Mouse (Mus musculus) kidney, adult 2 months (tissue): ENCODE measurements at regions not wholly inside any gene's neighbourhood (a gene's known extent, or its start where the extent isn't known, plus 50 kb on each side); places are given as distances from the start of the nearest gene placed in this dataset.

Experiments
- DNase-seq: peaks from one replicate; pipeline ENCODE4 v3.0.0; 2021
- H3K27ac ChIP-seq: fragments of 200-500 bp; 2 replicates; pipeline ENCODE4 v1.5.1; 2012; ENCODE audit warnings: low read depth, low read length, control low read depth, inconsistent platforms; ENCODE audit not compliant: insufficient read depth
- H3K27me3 ChIP-seq: fragments of 200-500 bp; replicated peaks from 2 replicates; pipeline ENCODE4 v1.6.1; 2012; ENCODE audit warnings: mild to moderate bottlenecking, moderate library complexity, low read length, inconsistent platforms; ENCODE audit not compliant: control insufficient read depth, insufficient read depth
- H3K36me3 ChIP-seq: fragments of 200-500 bp; 2 replicates; pipeline ENCODE4 v1.6.1; 2012; ENCODE audit warnings: mild to moderate bottlenecking, moderate library complexity, low read length, inconsistent platforms; ENCODE audit not compliant: control insufficient read depth, insufficient read depth
- H3K4me1 ChIP-seq: fragments of 200-500 bp; 2 replicates; pipeline ENCODE4 v1.6.1; 2011; ENCODE audit warnings: low read length; ENCODE audit not compliant: control insufficient read depth, insufficient read depth
- H3K4me3 ChIP-seq: fragments of 200-500 bp; 2 replicates; pipeline ENCODE4 v1.5.1; 2011; ENCODE audit warnings: mild to moderate bottlenecking, low read depth, low read length, control low read depth; ENCODE audit not compliant: insufficient read depth
- CTCF ChIP-seq: fragments of 200-500 bp; conservative IDR thresholded peaks from 2 replicates; pipeline ENCODE4 v1.5.1; 2011; ENCODE audit warnings: low read depth, mild to moderate bottlenecking, control low read depth, low read length, moderate library complexity, mixed read lengths; ENCODE audit not compliant: insufficient read depth, insufficient read length
- POLR2A ChIP-seq: fragments of 200-500 bp; IDR thresholded peaks from one replicate; pipeline ENCODE4 v1.6.1; 2011; ENCODE audit warnings: low read depth, low read length, control low read depth
- WGBS: fragments of 180-500 bp; shearing (Covaris S2); methylation state at CpG from one replicate; pipeline ENCODE4 v1.1.7; 2018; 5-methylcytosine and 5-hydroxymethylcytosine counted together

DNA sequence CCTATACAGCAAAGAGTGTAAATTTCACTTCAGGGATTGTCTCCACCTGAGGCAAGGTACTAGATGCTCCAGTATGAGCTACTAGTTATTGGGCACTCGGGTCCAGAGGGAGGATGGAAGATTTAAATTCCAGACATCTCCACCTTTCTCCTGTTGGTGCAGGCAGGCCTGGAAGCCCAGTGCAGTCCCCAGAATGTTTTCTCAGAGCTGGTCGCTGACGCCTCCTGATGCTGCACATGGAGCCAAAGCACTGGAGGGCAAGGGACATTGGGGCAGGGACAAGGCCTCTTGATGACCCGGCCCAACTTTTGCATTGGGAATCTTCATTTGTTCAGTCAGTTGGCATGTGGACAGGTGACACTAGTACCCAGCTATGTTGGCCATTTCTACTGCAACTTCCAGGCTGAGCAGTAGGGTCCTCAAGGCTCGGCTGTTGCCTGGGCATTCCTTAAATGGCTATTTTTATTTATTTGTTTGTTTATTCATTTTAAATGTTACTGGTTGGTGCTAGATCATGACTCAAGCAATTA, 147.4 kb upstream of the Syt13 start:
- Histone ChIP-seq H3K4me3 (no peak overlapping the region), H3K4me1 (no peaks in the 10 kb centered on the region), H3K36me3 (no peaks in the 10 kb centered on the region), H3K27me3 (no peaks in the 10 kb centered on the region), H3K27ac (no peak overlapping the region)
- TF ChIP-seq CTCF, result no peak
- TF ChIP-seq POLR2A, result no peak
- DNase-seq, result no peak
- WGBS, result 87% methylated on average over 5 of the region's 5 CpGs

DNA sequence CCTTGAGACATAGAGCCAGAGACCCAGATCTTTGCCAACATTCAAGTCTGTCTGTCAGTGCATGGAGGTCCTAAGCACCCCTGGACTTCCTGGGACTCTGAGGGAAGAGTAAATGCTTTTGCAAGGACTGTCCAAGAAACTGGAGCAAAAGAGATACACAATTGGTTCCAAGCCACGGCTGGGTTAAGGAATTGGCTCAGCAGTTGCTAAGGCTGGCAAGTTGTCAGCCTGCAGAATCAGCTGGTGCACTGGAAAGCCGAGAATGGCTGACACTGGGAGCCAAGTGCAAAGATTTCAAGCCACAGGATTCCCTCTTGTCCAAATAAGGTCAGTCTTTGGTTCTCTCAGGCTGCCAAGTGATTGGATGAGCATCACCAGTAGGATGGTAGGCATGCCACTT, 146.8 kb upstream of the Syt13 start:
- Histone ChIP-seq H3K36me3 (no peaks in the 10 kb centered on the region), H3K4me1 (no peaks in the 10 kb centered on the region), H3K4me3 (no peak overlapping the region), H3K27ac (no peak overlapping the region), H3K27me3 (no peaks in the 10 kb centered on the region)
- no peak for TF ChIP-seq CTCF
- TF ChIP-seq POLR2A, result no peak
- WGBS, result 64% methylated on average over 2 of the region's 2 CpGs
- DNase-seq, result peak; percentile 9

DNA sequence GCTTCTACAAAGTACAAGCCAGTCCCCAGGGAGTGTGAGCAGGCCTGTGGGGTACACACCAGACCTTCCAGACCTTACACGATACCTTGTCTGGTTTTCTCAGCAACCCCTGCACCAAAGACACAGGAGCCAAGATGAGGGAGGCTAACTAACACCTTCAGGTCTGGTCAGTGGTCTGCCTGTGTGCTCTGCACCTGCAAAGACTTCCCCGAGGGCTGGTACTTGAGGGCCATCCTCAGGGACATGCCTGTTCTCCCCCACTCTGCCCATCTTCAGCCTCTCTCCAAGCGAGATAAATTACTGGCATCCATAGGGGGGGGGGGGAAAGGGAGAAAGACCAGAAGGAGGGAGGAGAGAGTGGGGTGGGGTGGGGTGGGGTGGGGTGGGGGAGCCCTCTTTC, 145.8 kb upstream of the Syt13 start:
- no peak for DNase-seq
- H3K4me3 ChIP-seq, result no peak overlapping the region
- H3K27ac ChIP-seq, result no peak overlapping the region
- TF ChIP-seq CTCF (no peak), POLR2A (no peak)
- 67% methylated on average over 3 of the region's 3 CpGs for WGBS
- H3K4me1 ChIP-seq, result no peaks in the 10 kb centered on the region
- H3K36me3 ChIP-seq, result no peaks in the 10 kb centered on the region
- H3K27me3 ChIP-seq, result no peaks in the 10 kb centered on the region

DNA sequence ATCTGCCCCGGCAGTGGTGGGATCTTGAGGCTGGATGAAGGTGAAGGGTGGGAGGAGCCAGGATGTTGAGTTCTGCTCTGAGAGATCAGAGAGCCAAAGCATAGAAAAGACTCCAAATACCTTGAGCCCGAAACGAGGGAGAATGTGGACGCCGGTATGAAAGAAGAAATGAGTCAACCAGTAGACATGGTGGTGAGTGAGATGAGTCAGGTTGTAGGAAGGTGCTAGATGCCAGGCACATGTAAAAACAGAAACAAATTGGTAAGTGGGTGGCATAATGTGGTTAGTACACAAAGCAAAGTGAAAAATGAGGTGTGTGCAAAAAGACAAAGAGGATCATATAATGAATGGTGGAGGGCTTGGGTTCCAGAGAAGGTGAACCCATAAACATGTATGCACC, 144.8 kb upstream of the Syt13 start:
- H3K4me1 ChIP-seq, result no peaks in the 10 kb centered on the region
- H3K27me3 ChIP-seq, result no peaks in the 10 kb centered on the region
- WGBS, result 82% methylated on average over 5 of the region's 5 CpGs
- no peak for DNase-seq
- no peak overlapping the region for H3K4me3 ChIP-seq
- no peaks in the 10 kb centered on the region for H3K36me3 ChIP-seq
- no peak for TF ChIP-seq POLR2A
- no peak for TF ChIP-seq CTCF
- no peak overlapping the region for H3K27ac ChIP-seq

DNA sequence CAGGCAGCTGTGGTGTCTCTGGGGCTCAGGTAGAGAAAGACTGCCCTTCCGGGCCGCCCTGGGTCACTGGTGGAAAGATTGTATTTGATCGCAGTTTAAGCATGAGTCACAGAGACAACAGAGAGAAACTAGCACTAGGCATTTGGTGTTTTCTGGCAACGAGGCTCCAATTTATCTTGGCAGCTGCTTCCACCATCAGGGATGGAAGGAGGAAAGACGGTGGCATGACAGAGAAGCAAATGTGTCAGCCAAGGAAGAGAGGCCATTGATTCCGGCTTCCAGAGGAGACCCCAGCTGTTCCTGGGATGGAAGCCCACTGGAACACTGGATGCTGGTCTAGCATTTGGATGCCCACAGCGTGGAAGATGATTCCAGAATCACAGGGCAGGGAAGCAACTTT, 142.3 kb upstream of the Syt13 start:
- no peak for DNase-seq
- TF ChIP-seq CTCF, result no peak
- 67% methylated on average over 7 of the region's 7 CpGs for whole genome bisulfite sequencing
- Histone ChIP-seq H3K4me1 (no peaks in the 10 kb centered on the region), H3K27ac (no peak overlapping the region), H3K4me3 (no peak overlapping the region), H3K27me3 (no peaks in the 10 kb centered on the region), H3K36me3 (no peaks in the 10 kb centered on the region)

DNA sequence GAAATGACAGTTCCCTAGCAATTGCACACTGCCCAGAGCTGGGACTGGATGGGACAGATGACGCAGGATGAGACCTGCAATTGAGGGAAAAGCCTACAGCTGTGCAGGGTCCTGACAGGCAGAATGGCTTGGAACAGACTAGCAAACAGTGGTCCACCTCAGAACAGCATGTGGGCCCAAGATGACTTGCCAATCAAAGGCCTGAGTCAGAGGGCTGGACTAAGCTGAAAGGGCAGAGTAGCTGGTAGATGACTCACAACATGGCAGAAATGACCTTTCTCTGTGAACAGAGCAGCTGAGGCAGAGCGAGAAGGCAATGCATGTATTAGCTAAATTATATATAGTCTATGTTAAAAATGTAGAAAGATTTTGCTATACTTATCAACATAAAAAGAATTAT, 138.4 kb upstream of the Syt13 start:
- H3K27me3 ChIP-seq, result no peaks in the 10 kb centered on the region
- no peak for DNase-seq
- no peak for TF ChIP-seq CTCF
- TF ChIP-seq POLR2A, result no peak
- no peak overlapping the region for H3K4me3 ChIP-seq
- H3K4me1 ChIP-seq, result no peaks in the 10 kb centered on the region
- WGBS, result 96% methylated on average over 2 of the region's 2 CpGs
- no peaks in the 10 kb centered on the region for H3K36me3 ChIP-seq
- H3K27ac ChIP-seq, result no peak overlapping the region

DNA sequence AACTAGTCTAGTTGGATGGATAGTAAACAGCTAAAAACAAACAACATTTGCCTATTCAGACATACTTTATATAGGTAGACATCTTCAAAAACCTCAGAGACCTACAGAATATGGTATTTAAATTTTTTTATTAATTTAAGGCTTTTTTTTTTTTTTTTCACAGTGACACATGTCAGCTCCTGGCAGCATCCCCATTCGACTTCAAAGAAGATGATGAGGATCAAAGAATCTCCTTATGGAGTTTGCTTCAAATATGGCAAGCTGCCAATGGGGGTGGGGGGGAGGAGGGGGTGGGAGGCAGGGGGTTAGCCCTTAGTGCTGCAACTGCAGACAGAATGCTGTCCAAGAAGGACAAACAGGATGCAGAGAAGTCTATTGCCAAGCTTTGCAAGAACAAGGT, 135.8 kb upstream of the Syt13 start:
- Histone ChIP-seq H3K36me3 (no peaks in the 10 kb centered on the region), H3K27me3 (no peaks in the 10 kb centered on the region), H3K4me1 (no peaks in the 10 kb centered on the region), H3K4me3 (no peak overlapping the region), H3K27ac (no peak overlapping the region)
- 36% methylated on average over 1 of the region's 1 CpGs for WGBS
- TF ChIP-seq POLR2A, result no peak
- TF ChIP-seq CTCF, result no peak
- no peak for DNase-seq

DNA sequence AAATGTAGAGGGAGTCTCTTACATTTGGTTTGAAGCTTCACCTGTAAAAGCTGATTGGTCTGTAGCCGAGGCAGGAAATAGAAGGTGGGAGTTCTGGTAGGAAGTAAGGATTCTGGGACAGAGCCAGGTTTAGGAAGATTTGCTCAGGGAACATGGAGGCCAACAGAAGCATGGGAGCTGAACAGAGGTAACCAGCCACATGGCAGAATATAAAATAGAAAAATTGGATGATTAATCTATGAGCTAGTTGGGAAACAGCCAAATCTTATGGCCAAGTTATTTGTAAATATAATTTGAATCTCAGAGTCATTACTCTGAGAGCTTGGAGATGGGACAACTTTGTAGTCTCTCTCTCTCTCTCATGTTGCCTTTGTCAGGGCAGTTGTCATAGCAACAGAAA, 134.9 kb upstream of the Syt13 start:
- H3K27me3 ChIP-seq, result no peaks in the 10 kb centered on the region
- H3K4me1 ChIP-seq, result no peaks in the 10 kb centered on the region
- whole genome bisulfite sequencing, result 77% methylated on average over 1 of the region's 1 CpGs
- H3K4me3 ChIP-seq, result no peak overlapping the region
- no peaks in the 10 kb centered on the region for H3K36me3 ChIP-seq
- H3K27ac ChIP-seq, result no peak overlapping the region
- no peak for DNase-seq
- TF ChIP-seq POLR2A (no peak), CTCF (no peak)
